Mouse (Mus musculus): ENCODE results near the gene Rabgap1l.

Rabgap1l gene

GRCm38 (mm10) chr1:160594576-160594975 is 198.4 kb downstream of the Rabgap1l start:
- no peak for DNase-seq (ENCODE audit: low read depth, low spot score)

- DNase-seq (ENCODE audit: low read depth, low spot score): no peak
Observed at GRCm38 (mm10) chr1:160594066-160594465, 198.9 kb downstream of the Rabgap1l start.

GRCm38 (mm10) chr1:160588911-160589590 is 204.0 kb downstream of the Rabgap1l start:
- no peak for DNase-seq (ENCODE audit: low read depth, low spot score)

GRCm38 (mm10) chr1:160579309-160580233 is 213.4 kb downstream of the Rabgap1l start:
- no peak for DNase-seq (ENCODE audit: low read depth, low spot score)

- no peak for DNase-seq (ENCODE audit: low read depth, low spot score)
Observed at GRCm38 (mm10) chr1:160576124-160576523, 216.9 kb downstream of the Rabgap1l start.

- no peak for DNase-seq (ENCODE audit: low read depth, low spot score)
Observed at GRCm38 (mm10) chr1:160574039-160574438, 219.0 kb downstream of the Rabgap1l start.

- no peak for DNase-seq (ENCODE audit: low read depth, low spot score)
Observed at GRCm38 (mm10) chr1:160566458-160566857, 226.6 kb downstream of the Rabgap1l start.

- DNase-seq (ENCODE audit: low read depth, low spot score): peak; percentile 51
Observed at GRCm38 (mm10) chr1:160561381-160561780, 231.6 kb downstream of the Rabgap1l start.

- no peak for DNase-seq (ENCODE audit: low read depth, low spot score)
Observed at GRCm38 (mm10) chr1:160550636-160551035, 242.4 kb downstream of the Rabgap1l start.

GRCm38 (mm10) chr1:160547934-160548876 is 244.8 kb downstream of the Rabgap1l start:
- DNase-seq (ENCODE audit: low read depth, low spot score): peak; percentile 39

GRCm38 (mm10) chr1:160535649-160536048 is 257.4 kb downstream of the Rabgap1l start:
- no peak for DNase-seq (ENCODE audit: low read depth, low spot score)

GRCm38 (mm10) chr1:160534571-160535335 is 258.3 kb downstream of the Rabgap1l start:
- peak; percentile 24 for DNase-seq (ENCODE audit: low read depth, low spot score)

GRCm38 (mm10) chr1:160533209-160533820 is 259.7 kb downstream of the Rabgap1l start:
- DNase-seq (ENCODE audit: low read depth, low spot score): no peak

GRCm38 (mm10) chr1:160531402-160531801 is 261.6 kb downstream of the Rabgap1l start:
- DNase-seq (ENCODE audit: low read depth, low spot score): no peak

GRCm38 (mm10) chr1:160521918-160522317 is 271.1 kb downstream of the Rabgap1l start:
- DNase-seq (ENCODE audit: low read depth, low spot score): no peak

GRCm38 (mm10) chr1:160520665-160521064 is 272.3 kb downstream of the Rabgap1l start:
- no peak for DNase-seq (ENCODE audit: low read depth, low spot score)

- DNase-seq (ENCODE audit: low read depth, low spot score): no peak
Observed at GRCm38 (mm10) chr1:160519896-160520465, 273.0 kb downstream of the Rabgap1l start.

GRCm38 (mm10) chr1:160518552-160518951 is 274.5 kb downstream of the Rabgap1l start:
- DNase-seq (ENCODE audit: low read depth, low spot score): no peak

GRCm38 (mm10) chr1:160507766-160508165 is 285.2 kb downstream of the Rabgap1l start:
- DNase-seq (ENCODE audit: low read depth, low spot score): no peak

All from A20 (cell line).